ENCODE assay signal across 9 mouse cellular contexts in genomic region chr2:60514863-60515262, GRCm38 (mm10). TPM values are rescaled to one million over a fixed set of nuclear protein-coding genes. Genes with fewer than 3 reads are reported as not detected.
A peak's percentile ranks its signal among the peaks of the same experiment; 100 is the strongest.
DNase-seq lines count a peak whose midpoint lies in the region; TF ChIP-seq lines count a peak whose summit lies in the region.
"Had no signal": no experiment of that assay in that cellular context is flagged by ENCODE, and none has a peak within 500 bp of the region (broad histone marks: within the 10 kb centered on the region; RNA-seq: fewer than 3 reads in every experiment).

No protein-coding gene starts in this region.

- H3K27me3 ChIP-seq in kidney, adult 2 months (replicated peaks; ENCODE audit: control insufficient read depth, insufficient read depth, low read length) = no peaks in the 10 kb centered on the region
- no peaks in the 10 kb centered on the region for H3K27me3 ChIP-seq in thymus, adult 2 months (ENCODE audit: control insufficient read depth, insufficient read depth, low read length)
- H3K27me3 ChIP-seq: limb, embryonic 13.5 days had no signal

- no peaks in the 10 kb centered on the region for H3K4me1 ChIP-seq in kidney, adult 2 months (ENCODE audit: control insufficient read depth, insufficient read depth, low read length)
- no peaks in the 10 kb centered on the region for H3K4me1 ChIP-seq in thymus, adult 2 months (replicated peaks; ENCODE audit: control insufficient read depth, insufficient read depth, low read length)
- H3K4me1 ChIP-seq: limb, embryonic 13.5 days had no signal

- 78% methylated on average over 4 of the region's 4 CpGs for WGBS in kidney, adult 2 months
- 71% methylated on average over 4 of the region's 4 CpGs for WGBS in thymus, adult 2 months

- no peak for TF ChIP-seq POLR2A in kidney, adult 2 months (IDR thresholded peaks at IDR 0.05; ENCODE audit: low read depth, low read length)
- no peak for TF ChIP-seq POLR2A in thymus, adult 2 months (IDR thresholded peaks at IDR 0.05; ENCODE audit: control insufficient read depth, extremely low read depth, insufficient read depth, low read length, poor library complexity)

- H3K36me3 ChIP-seq in kidney, adult 2 months (ENCODE audit: control insufficient read depth, insufficient read depth, low read length) = no peaks in the 10 kb centered on the region
- no peaks in the 10 kb centered on the region for H3K36me3 ChIP-seq in thymus, adult 2 months (ENCODE audit: control insufficient read depth, insufficient read depth, low read length)
- H3K36me3 ChIP-seq: limb, embryonic 13.5 days had no signal

- 0 out of 2 replicates have a peak, but pooled peaks have one; percentile 1 for TF ChIP-seq CTCF in kidney, adult 2 months (conservative IDR thresholded peaks at IDR 0.05; ENCODE audit: insufficient read depth, insufficient read length, low read depth, low read length)
- TF ChIP-seq CTCF in thymus, adult 2 months (IDR thresholded peaks at IDR 0.05; ENCODE audit: borderline replicate concordance, control insufficient read depth, extremely low read depth, insufficient read depth, low read length, poor library complexity) = peak; percentile 18; the same call in 1 of the 2 replicates

- H3K4me3 ChIP-seq in kidney, adult 2 months (ENCODE audit: insufficient read depth, low read depth, low read length) = no peak overlapping the region
- H3K4me3 ChIP-seq in thymus, adult 2 months (ENCODE audit: control insufficient read depth, insufficient read depth, low read length) = no peak overlapping the region
- H3K4me3 ChIP-seq: limb, embryonic 13.5 days had no signal

- no peak overlapping the region for H3K27ac ChIP-seq in kidney, adult 2 months (ENCODE audit: insufficient read depth, low read depth, low read length)
- H3K27ac ChIP-seq in thymus, adult 2 months (ENCODE audit: control insufficient read depth, insufficient read depth, low read length) = no peak overlapping the region
- H3K27ac ChIP-seq: limb, embryonic 13.5 days had no signal

- no peak for DNase-seq in kidney, adult 2 months
- DNase-seq in kidney, adult 9 months = no peak
- peak; percentile 23 for DNase-seq in thymus, adult 2 months
- no peak for DNase-seq in thymus, adult 18-20 months
- peak; percentile 19 for DNase-seq in induced T-regulatory cell, adult 2 months (ENCODE audit: low read depth)
- DNase-seq in ovary, adult 18-20 months (ENCODE audit: low spot score) = no peak
- no peak for DNase-seq in cerebellum, adult 9-10 months
- DNase-seq: lung, postnatal 36 days had no signal

RNA-seq across cellular contexts. Expression of gene Pla2r1, which starts 38.2 kb away (rescaled TPM):
- polyA plus RNA-seq in kidney, adult 2 months (2012; rRNA removed) = 4.6 and 4.8 TPM in 2 replicates
- 0.47 and 0.60 TPM in 2 replicates for polyA plus RNA-seq in thymus, adult 2 months (2012; rRNA removed)

Comparison
In these comparisons a context has a peak if more than half of its experiments do, and no peak if none do; other contexts are left out.
1. DNase-seq: peak in thymus, adult 2 months (single experiment) and induced T-regulatory cell, adult 2 months (single experiment); none in kidney, adult 2 months (single experiment), kidney, adult 9 months (single experiment), thymus, adult 18-20 months (0 of 2), ovary, adult 18-20 months (single experiment) and cerebellum, adult 9-10 months (single experiment).